Mouse (Mus musculus) brain, embryonic 14.5 days (tissue): ENCODE measurements around the gene F12.

ENCODE experiments used
- CTCF ChIP-seq: fragments of 200-500 bp; IDR thresholded peaks from 2 replicates; pipeline ENCODE4 v1.5.1; 2012; ENCODE audit warnings: inconsistent platforms, mild to moderate bottlenecking, moderate library complexity, borderline replicate concordance; ENCODE audit not compliant: insufficient read depth, insufficient read length; ENCODE audit errors: extremely low read depth
- POLR2A ChIP-seq: fragments of 200-500 bp; IDR thresholded peaks from 2 replicates; pipeline ENCODE4 v1.6.1; 2012; ENCODE audit warnings: mild to moderate bottlenecking, inconsistent platforms, borderline replicate concordance; ENCODE audit not compliant: poor library complexity, insufficient read depth, insufficient read length, severe bottlenecking; ENCODE audit errors: extremely low read depth

DNA sequence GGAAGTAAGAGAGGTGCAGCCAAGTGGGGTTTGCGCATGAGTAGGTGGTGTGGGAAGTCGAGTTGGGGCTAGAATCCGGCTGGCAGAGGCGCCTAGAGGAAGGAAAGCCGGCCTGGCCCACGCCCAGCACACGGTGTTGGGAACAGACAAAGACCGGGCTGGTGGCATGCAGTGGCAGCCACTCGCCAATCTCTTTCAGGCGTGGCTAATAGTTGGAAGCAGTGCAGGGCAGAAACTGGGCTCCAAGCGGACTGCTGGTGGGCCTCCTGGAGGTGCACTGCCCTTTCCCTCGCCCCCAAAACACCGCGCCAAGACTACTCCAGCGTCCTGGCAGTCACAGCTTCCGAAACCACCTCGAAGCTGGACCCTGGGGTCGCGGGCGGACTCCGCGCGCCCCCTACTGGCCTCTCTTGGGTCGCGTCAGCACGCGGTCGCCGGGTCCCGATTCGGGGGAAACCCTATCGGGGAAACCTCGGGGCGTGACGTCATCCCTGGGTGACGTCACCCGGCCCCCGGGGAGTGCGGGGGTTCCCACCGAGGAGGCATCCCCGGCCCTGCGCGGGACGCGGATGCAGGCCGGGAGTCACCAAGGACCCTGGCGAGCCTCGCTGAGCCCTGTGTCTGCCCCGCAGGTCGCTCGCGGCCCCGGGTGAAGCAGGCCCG is 44.7 kb upstream of the F12 start:
- TF ChIP-seq CTCF (peak; percentile 91), POLR2A (no peak; the same call in 1 of the 2 replicates)
